Mouse (Mus musculus): ENCODE data around the gene Cx3cr1.

Gene Cx3cr1

DNA sequence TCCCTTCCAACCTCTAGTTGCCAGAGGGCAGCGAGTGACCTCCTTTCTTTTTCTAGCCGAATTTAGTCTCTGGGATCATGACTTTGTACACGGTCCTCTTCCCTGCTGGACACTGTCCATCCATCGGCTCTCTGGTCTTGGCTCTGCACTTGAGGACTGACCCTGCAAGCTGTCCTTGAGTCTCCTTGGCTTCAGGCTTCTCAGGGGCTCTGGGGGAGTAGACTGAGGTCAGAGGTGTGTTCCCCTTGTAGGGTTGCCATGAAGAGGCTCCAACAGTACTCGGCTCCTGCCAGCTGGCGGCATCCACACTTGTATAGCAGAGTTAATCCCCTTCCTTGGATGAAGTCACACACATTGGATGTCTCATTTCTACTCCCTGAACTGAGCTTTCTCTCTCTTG lies 70.0 kb downstream of the Cx3cr1 start:
- no peak for DNase-seq (ENCODE audit: inconsistent ontology term)

DNA sequence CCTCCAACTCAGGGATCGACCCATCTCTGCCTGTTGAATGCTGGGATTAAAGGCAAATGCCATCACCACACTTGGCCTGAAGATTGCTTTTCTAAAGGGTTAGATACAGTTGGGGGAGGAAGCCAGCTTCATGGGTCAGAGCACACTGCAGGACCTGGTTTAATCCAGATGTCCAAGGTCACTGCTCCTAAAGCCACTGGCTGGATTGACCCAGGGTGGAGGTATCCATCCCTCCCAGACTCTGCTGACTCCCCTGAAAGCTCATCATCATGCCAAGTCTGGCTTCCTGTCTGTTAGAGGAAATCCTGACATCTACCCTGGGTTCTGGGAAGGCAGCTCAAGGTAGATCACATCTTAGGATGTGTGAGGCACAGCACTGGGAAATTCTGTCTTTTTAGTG lies 70.9 kb downstream of the Cx3cr1 start:
- no peak for DNase-seq (ENCODE audit: inconsistent ontology term)

DNA sequence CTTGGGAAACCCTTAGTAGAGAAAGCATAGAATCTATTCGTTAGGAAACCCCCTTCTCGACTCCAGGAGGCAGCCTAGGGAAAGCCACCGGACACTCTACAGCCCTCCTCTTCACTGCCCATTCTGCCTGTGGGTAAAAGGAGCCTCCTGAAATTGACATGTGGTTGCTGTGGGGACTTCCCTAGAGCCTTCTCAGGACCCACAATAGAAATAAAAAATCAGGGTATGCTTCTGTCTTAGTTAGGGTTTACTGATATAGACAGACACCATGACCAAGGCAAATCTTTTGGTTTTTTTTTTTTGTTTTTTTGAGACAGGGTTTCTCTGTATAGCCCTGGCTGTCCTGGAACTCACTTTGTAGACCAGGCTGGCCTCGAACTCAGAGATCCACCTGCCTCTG lies 73.6 kb downstream of the Cx3cr1 start:
- no peak for DNase-seq (ENCODE audit: inconsistent ontology term)

DNA sequence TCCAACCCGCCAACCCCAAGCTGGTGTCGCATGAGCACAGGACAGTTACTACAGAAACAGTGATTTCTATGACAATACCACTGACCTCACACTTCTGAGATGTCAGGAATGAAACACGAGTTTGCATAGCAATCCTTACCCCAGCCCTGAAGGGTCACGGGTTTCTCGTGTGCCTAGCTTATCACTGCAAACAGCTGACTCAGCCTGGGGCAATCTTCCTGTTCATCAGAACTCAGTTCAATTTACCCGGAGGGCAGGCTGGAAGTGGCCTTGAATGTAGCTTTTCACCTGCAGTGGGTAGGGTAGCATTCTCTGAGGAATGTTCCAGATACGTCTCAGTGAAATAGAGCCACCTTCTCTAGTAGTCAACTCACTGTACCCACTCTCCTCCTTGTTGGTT lies 75.5 kb downstream of the Cx3cr1 start:
- no peak for DNase-seq (ENCODE audit: inconsistent ontology term)

DNA sequence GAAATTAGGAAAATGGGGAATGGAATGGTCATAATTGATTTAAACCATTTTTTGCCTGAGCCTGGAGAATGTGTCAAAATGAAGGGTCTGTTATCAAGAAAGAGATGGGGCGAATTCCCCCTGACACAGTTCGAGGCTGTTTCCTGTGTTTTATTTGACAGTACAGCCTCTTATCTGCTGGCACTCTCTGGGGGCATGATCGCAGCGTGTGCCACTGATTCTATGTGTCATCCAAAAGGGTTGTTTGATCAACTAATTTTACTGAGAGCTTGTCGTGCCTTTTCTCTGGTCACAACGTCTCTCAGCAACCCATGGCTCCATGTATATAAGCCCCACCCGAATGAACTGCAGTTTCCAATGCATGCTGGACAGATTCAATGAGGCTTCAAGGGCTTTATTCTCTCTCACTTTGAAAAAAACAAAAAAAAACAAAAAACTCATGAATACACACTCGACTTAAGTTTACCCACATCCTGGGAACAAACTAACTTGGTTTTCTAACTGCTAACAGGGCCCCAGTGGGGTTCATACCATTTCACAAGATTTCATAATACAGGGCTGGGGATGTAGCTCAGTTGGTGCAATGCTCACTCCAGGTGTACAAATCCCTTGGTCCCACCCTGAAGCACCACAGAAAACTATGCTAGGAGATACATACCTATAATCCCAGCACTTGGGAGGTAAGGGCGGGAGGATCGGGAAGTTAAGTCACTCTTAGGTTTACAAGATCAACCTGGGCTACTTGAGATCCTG lies 76.4 kb downstream of the Cx3cr1 start:
- no peak for DNase-seq (ENCODE audit: inconsistent ontology term)

DNA sequence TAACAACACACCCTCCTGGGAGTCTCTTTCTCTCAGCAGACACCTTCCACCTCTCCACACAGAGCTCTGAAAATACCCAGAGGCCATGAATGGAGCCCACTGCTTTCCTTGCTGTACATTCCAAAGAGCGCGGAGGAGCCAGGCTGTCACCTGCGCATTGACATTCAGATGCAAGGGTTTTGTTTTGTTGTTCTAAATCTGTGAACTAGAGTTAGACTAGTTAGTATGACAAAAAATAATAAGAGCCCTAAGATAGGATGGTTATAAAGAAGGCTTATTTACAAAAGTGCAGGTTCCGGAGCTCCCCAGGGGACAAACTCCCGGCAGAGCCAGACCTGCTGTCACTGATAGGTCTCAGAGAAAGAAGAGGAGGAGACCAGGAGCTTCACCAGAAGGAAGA lies 78.4 kb downstream of the Cx3cr1 start:
- no peak for DNase-seq (ENCODE audit: inconsistent ontology term)

DNA sequence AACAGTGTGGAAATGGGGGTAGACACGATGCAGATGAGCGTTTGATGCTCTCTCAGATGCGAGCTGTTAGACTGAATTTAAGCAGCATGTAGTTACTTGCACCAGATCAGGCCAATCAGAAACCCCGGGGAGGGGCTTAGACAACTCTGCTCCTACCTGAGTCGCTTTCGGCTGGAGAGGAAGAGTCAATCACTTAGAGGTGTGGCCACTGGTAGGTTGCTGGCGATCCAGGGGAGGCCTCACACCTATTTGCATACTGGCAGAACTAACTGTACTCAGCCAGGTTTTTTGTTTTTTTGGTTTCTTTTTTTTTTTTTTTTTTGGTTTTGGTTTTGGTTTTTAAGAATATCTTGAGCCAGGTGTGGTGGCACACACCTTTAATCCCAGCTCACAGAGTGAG lies 81.4 kb downstream of the Cx3cr1 start:
- no peak for DNase-seq (ENCODE audit: inconsistent ontology term)

DNA sequence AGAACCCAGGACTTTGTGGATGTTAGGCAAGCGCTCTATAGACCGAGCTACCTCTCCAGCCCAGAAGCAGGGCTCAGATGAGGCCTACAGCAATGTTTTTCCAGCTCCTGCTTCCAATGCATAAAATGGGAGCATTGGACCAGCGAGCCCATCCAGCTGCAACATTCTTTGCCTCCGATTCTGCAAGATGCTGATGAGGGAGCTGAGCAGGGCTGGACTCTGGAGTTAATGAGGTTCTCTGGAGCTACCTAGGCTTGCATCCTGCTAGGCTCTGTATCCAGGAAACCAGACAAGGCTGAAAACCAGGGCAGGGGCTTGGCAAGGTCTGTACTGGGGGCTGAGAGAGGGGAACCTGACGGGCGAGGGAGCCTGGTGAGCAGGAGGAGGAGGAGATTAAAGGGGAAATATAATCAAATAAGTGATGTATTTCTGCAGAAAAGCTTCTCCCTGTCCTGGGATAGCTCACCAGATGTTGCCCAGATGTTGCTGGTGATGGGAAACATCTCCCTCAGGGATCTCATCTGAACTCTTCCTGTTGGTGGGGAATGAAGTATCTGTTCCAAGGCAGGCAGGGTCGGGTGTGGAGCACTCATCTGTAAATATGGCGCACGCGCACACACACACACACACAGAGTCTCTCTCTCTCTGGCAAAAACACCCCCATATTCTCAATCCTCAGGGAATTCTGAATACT lies 83.7 kb downstream of the Cx3cr1 start:
- no peak for DNase-seq (ENCODE audit: inconsistent ontology term)

DNA sequence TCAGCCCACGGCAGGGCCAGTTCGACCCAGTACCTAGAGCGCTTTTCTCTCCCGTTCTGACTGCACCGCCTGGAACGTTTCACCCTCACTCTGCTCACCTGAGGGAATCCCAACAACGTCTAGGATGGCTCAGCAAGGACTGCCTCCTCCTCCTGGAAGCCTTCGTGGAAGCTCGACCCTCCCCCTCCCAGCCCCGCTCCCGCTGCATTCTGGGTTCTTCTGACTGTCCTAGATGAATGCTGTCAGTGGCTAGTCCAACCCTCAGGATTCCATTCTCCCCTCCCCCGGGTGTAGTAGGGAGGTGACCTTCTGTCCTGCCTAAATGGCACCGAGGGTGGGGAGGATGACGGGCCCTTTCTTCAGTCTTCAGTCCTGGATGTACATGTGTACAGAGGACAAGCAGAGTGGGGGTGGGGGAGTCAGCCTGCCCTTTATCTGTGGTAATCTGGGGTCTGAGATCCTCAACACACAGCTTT lies 85.1 kb downstream of the Cx3cr1 start, which contains the start of gene Csrnp1:
Gene Csrnp1, minus strand, starts transcription at position 123 of the 476 bp plus-strand sequence.
- DNase-seq (ENCODE audit: inconsistent ontology term): peak; percentile 72

DNA sequence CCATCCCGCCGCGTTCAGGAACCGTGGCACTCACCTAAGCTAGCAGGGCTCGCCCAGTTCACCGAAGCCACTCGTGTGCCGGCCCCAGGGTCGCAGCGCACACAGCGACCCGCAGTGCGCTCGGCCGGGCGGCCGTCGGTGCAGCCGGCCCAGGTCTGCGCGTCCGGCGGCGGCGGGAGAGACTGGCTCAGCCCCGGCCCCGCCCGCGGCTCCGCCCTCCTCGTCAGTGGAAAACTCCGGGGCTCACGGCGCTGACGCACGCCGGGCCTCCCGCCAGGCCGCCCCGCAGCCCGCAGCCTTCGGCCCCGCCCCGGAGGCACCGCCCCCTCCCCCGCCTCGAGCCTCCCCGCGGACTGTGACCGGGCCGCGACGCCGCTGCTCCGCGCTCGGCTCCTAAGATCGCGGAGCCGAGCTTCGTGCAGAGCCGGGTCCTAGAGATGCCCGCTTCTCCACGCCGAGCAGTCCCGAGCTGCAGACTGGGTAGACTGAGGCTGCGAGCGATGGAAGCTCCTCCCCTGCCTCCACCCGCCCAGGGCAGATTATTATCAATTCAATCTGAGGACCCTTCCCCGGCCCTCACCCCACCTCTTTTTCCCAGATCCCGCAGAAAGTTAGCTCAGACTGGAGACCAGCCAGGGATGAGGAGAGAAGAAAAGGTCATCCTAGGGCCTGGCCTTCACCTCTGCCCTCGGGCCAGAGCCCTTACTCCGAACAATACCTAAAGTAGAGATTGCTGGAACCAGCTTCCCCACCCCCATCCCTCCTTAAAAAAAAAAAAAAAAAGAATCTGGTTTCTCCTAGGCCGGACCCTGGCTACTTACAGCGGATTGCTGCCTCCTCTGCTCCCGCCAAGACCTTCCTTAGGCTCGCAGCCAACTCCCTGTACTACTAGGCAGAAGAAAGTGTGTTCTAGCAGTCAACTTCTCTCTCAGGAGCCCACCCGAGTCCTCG lies 85.8 kb downstream of the Cx3cr1 start:
- peak; percentile 96 for DNase-seq (ENCODE audit: inconsistent ontology term)

DNA sequence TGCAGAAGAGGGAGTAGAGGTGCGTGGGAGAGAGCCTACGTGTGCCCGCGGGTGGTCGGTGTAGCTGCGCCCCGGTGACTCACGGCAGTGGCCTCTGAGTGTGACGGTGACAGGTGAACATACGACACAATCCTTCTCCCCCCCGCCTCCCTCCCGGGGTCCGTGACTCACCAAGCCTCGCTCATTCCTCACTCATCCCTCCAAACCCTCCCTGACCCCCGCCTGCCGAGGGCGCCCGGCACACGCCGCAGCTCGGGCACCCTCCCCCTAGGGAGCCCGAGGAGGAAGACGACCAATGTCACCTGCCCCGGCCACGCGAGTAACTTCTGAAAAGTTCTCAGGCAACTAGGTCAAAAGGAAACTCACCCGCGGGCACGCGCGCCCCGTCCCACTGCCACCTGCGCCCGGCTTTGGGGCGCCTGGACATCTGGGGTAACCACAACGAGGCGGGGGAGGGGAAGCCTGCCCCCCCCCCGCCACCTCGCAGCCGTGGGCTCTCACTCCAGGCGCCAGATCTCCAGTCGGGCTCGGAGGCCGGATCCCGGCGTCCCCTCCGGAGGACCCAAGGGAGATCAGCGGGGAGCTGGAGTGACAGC lies 86.6 kb downstream of the Cx3cr1 start:
- DNase-seq (ENCODE audit: inconsistent ontology term): peak; percentile 94

DNA sequence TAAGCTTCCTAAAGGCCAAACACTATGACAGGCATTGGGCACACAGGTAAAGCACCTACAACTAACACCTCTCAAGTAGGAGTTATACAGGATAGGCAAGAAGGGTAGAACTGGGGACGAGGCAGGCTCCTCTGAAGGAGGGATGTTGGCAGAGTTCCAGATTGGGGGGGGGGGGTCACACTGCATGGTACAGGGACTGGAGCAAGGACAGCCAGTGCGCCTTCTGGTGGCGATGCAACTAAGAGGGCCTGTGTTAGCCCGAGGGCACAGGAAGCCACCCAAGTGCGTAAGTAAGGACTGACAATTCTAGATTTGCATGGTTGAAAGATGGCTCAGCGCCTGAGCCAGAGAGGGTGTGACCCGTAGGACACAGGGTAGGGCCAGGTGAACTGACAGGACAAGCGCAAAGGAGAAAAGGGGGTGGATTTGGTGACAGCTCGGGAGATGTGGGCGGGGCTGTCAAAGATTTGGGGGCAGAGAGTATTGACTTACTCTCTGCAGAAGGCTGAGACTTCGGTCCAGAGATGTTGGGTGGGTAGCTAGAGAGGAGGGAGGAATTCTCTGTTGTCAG lies 87.4 kb downstream of the Cx3cr1 start:
- peak; percentile 82 for DNase-seq (ENCODE audit: inconsistent ontology term)

DNA sequence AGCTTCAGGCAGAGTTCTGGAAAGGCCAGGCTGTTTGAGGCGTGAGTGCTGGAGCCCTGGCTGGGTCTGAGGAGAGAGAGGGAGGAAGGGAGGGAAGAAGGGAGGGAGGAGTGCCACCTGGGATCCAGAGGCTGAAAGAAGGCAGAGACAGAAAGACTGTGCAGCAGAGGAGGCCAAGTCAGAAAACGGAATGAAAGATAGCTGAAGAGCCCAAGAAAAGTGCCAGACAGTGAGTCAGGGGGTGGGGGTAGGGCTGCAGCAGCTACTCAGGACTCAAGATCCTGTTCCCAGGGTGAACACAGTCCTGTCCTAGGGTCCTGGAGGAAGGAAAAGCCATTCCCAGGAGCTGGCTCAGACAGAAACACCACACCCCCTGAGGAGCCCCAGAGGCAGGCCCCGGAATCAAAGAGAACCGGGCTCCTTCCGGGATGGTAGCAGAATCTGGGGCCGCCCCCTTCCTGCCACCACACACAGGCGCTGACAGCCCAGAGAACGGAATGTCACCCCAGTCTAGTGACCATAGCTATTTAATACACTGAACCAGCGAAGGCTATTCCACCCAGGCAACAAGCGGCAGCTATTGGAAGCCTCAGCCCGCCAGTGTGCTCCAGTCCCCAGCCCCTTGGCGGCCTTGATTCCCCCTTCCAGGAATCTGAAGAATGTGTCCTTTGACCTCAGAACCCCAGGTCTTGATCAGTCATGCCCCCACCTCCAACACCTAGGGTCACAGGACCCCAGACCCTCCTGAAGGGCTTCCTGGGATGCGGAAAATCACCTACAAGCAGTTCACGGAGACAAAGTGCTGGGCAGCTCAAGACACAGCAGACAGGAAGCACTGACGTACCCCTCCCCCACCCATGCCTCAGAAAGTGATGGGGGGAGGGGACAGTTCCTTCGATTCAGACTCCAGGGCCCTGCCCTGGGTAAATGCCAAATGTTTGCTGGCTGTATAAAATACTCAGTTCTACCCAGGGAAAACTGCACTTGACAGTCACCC lies 88.2 kb downstream of the Cx3cr1 start:
- peak; percentile 89 for DNase-seq (ENCODE audit: inconsistent ontology term)

DNA sequence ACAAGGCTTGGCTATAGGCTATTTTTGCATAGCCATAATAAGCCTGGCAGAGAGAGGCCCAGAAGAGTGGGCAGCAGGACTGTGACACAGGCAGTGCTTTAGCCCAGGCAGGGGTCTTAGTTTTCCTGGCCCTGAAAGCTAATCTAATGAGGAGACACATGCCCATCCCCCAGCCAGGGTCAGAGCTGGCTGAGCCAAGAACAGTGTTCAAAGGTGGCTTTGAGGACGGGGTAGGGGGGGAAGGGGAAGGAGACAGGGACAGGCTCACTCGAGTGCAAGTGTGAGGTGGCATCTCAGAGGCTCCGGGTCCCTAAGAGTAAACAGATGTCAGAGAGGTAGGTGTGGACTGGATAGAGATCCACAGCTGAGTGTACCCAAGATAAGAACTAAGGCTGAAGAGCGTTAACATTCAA lies 88.9 kb downstream of the Cx3cr1 start:
- DNase-seq (ENCODE audit: inconsistent ontology term): no peak

DNA sequence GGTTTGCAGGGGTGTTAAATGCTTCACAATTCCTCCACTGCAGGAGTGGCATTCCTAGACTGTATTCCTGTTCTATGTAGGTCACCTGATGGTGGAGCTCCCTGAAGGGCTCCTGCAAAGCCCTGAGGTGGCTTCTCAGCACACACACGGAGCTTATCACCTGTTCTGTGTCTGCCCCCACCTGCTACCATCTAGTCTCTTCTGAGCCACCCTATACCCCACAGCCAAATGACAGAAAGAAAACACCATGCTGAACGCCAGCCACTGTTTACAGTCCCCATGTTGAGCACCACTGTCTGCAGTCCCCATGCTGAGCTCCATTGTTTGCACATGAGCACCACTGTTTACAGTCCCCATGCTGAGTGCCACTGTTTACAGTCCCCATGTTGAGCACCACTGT lies 89.9 kb downstream of the Cx3cr1 start:
- no peak for DNase-seq (ENCODE audit: inconsistent ontology term)

DNA sequence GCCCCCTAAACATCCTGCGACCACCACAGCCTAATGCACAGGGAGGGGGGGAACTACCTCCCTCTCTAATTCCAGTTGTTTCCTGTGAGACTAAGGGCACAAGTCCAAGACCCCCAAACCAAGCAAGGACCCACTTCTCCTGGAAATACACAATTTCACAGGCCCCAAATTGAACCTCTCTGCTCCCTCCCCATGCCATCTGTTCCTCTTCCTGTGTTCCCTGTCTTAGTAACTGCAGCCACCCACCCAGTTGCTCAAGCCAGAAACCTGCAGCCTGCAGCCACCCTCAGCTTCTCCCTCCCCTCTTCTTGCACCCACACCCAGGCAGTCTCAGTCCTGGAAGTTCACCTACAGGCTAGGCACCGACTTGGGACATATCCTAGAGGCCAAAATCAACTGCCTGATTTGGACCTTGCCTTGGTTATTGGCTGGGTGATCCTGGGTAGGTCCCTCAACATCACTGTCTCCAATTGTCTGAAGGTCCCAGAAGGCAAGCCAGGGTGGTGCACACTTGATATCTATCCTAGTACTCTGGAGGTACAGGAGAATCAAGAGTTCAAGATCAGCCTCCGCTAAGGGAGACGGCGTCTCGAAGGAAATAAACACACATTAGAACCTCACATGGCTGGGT lies 90.8 kb downstream of the Cx3cr1 start:
- DNase-seq (ENCODE audit: inconsistent ontology term): no peak

DNA sequence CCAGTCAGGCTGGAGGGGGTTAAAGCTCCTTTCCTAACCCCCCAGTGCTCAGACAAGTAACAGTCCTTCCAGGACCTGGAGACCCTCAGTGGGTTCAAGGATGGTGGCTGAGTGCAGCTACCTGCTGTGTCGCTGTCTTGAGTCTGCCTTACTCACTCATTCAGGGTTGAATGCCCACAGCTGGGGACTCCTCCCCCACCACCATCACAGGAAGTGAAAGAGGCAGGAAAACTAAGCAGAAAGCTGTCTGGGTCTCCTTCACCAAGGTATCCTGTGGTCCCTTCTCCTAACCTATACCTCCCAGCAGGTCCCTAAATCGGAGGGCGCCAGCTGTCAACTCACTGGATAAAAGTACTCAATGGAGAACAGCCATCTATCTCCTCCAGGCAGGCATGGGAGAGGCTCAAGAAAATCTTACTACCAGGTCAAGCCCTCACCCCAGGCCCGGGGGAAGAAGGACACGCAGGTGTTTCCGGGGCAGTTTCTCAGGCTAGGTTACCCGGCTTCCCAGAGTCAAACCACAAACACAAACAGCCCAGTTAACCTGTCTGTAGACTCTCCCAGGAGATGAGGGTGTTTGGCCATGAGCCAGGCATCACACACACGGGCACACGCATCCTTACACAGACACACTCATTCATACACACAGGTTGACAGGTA lies 91.4 kb downstream of the Cx3cr1 start:
- DNase-seq (ENCODE audit: inconsistent ontology term): peak; percentile 72

DNA sequence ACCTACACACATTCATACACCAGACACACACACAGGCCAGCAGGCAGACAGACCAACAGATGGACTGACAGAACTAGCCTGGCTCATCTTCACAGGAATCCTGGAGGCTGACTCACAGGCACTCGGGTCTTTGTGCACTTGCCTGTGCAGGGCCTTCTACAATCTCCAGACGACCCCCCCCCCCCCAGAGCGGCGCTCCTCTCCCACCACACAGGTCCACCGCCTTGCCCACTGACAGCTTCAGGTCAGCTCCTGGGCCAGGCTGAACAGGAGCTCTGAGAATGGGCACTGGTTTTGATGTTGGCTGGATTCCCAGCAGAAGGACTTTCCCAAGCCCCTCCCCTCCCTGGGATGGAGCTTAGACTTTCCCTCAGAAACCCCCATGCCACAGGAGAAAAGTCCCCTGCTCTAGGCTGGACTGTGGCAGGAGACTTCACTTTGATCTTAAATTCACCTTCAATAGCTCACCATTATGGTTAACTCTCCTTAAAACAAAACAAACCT lies 92.1 kb downstream of the Cx3cr1 start:
- peak; percentile 62 for DNase-seq (ENCODE audit: inconsistent ontology term)
